Mouse (Mus musculus) spleen, adult 2 months (tissue): ENCODE measurements around the gene Hjurp. TPM values are rescaled to one million over a fixed set of nuclear protein-coding genes. Genes with fewer than 3 reads are reported as not detected.

ENCODE experiments used
- DNase-seq, 2 experiments: peaks; one replicate each; pipeline versions ENCODE4 v3.0.0 to v3.0.0-alpha.2; 2012 to 2021; ENCODE audit warnings: low spot score in 2 of 2, low read depth in 1 of 2
- H3K27ac ChIP-seq: fragments of 200-500 bp; 2 replicates; pipeline ENCODE4 v1.5.1; 2012; ENCODE audit warnings: low read length, inconsistent platforms; ENCODE audit not compliant: insufficient read depth
- H3K27me3 ChIP-seq: fragments of 200-500 bp; 2 replicates; pipeline ENCODE4 v1.6.1; 2012; ENCODE audit warnings: mild to moderate bottlenecking, moderate library complexity, low read length, inconsistent platforms; ENCODE audit not compliant: control insufficient read depth, insufficient read depth
- H3K36me3 ChIP-seq: fragments of 200-500 bp; 2 replicates; pipeline ENCODE4 v1.6.1; 2012; ENCODE audit warnings: mild to moderate bottlenecking, low read length, inconsistent platforms; ENCODE audit not compliant: control insufficient read depth, insufficient read depth
- H3K4me1 ChIP-seq: fragments of 200-500 bp; 2 replicates; pipeline ENCODE4 v1.6.1; 2011; ENCODE audit warnings: inconsistent platforms; ENCODE audit not compliant: control insufficient read depth, insufficient read depth, insufficient read length
- H3K4me3 ChIP-seq: fragments of 200-500 bp; 2 replicates; pipeline ENCODE4 v1.5.1; 2011; ENCODE audit warnings: mild to moderate bottlenecking, inconsistent platforms; ENCODE audit not compliant: insufficient read depth, insufficient read length; ENCODE audit errors: extremely low read depth
- CTCF ChIP-seq: fragments of 200-500 bp; IDR thresholded peaks from 2 replicates; pipeline ENCODE4 v1.5.1; 2011; ENCODE audit warnings: mild to moderate bottlenecking, inconsistent platforms; ENCODE audit not compliant: insufficient read depth, insufficient read length, insufficient replicate concordance; ENCODE audit errors: extremely low read depth
- POLR2A ChIP-seq: fragments of 200-500 bp; IDR thresholded peaks from 2 replicates; pipeline ENCODE4 v1.6.1; 2011; ENCODE audit warnings: low read depth, low read length, inconsistent platforms
- WGBS: fragments of 180-500 bp; shearing (Covaris S2); methylation state at CpG from one replicate; pipeline ENCODE4 v1.1.7; 2018; 5-methylcytosine and 5-hydroxymethylcytosine counted together
- polyA plus RNA-seq: library from polyadenylated mRNA; depleted of rRNA; stranded (reverse); fragments of >200 nt; gene quantifications from 2 replicates; pipeline ENCODE4 v1.2.3, GENCODE M21; 2012

Gene Hjurp
- polyA plus RNA-seq, 1 experiment = 47.2 TPM

DNA sequence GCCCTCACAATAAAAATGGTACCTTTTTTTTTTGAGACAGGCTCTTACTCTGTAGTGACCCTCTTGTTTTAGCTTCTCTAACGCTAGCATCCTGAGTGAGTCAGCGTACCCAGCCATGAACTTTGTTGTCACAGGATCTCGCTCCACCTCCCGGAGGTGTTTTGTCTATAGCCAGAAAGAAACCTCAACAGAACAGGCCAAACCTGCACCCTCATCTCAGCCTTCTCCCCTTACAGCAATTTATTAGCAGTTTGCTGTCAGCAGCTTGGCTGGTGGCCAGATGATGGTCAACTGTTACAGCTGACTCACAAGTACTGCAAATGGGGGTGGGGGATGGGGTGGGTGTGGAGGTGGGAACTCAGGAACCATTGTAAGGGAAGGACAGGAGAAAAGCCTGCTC lies 15.2 kb downstream of the Hjurp start:
- H3K27ac ChIP-seq = no peak overlapping the region
- no peak for DNase-seq
- no peak overlapping the region for H3K4me3 ChIP-seq
- 66% methylated on average over 4 of the region's 4 CpGs for WGBS
- no peak for TF ChIP-seq POLR2A
- no peak for TF ChIP-seq CTCF
- peaks cover 42% of the 10 kb centered on the region for H3K36me3 ChIP-seq
- H3K27me3 ChIP-seq = no peaks in the 10 kb centered on the region
- peaks cover 12% of the 10 kb centered on the region; the same call in 1 of the 2 replicates for H3K4me1 ChIP-seq

DNA sequence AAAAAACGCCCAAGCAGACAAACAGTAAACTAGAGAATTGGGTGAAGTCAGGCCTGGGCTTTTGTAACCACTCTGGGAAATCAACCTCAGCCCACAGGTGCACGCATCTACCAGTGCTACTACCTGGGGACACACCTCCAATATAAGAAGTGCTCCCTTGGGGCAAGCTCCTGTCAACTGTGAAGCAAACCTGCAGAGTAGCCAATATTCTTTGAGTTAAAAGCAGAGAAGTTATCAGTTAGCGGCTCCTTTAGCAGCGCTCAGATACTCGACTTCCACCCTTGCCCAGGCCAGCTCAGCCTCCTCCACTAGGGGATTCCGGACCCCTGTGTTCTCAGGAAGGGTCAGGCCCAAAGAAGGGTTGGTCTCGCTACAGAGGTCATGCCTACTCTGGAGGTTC lies 15.7 kb downstream of the Hjurp start:
- H3K27ac ChIP-seq = no peak overlapping the region
- H3K27me3 ChIP-seq = no peaks in the 10 kb centered on the region
- DNase-seq = no peak
- H3K4me3 ChIP-seq = no peak overlapping the region
- TF ChIP-seq CTCF (no peak), POLR2A (no peak)
- peaks cover 12% of the 10 kb centered on the region; the same call in 1 of the 2 replicates for H3K4me1 ChIP-seq
- WGBS = 84% methylated on average over 7 of the region's 7 CpGs
- H3K36me3 ChIP-seq = peaks cover 37% of the 10 kb centered on the region

DNA sequence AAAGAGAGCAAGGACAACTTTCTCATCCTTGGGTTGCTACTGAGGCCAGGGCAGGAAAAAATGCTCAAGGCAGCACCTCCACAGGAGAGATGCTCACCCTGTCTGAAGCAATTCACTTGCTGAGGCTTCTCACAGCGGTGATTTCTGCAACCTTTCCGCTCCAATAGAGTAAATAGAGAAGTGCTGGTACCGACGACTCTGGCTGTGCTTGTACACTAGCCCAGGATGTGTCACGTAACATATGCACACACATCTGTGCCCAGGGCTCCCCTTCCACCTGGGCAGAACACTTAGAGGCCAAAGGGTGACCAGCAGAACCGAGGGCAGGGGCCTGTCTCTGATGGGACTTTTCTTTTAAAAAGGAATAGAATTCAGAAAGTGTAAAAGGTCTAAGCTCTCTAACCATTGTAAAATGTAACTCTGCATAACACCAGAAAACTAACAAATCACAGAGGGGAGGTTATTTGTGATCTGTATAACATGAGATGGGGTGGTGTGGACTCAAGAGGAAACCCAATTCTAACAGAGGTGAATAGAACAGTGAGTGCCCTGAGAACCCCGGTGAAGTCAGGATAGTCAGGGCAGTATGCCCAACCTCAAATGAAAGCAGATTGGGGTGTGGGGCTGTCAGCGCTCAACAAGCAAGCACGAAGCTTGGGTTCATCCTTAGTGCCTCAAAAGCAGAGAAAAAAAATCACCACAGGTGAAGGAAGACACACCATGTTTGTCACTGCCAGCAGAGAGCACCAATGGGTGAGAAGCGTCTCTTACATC lies 16.6 kb downstream of the Hjurp start:
- H3K36me3 ChIP-seq = peaks cover 28% of the 10 kb centered on the region
- WGBS = 67% methylated on average over 10 of the region's 10 CpGs
- no peaks in the 10 kb centered on the region for H3K27me3 ChIP-seq
- peaks cover 12% of the 10 kb centered on the region; the same call in 1 of the 2 replicates for H3K4me1 ChIP-seq
- no peak for DNase-seq
- no peak overlapping the region for H3K27ac ChIP-seq
- no peak overlapping the region for H3K4me3 ChIP-seq
- no peak for TF ChIP-seq POLR2A
- TF ChIP-seq CTCF = no peak

DNA sequence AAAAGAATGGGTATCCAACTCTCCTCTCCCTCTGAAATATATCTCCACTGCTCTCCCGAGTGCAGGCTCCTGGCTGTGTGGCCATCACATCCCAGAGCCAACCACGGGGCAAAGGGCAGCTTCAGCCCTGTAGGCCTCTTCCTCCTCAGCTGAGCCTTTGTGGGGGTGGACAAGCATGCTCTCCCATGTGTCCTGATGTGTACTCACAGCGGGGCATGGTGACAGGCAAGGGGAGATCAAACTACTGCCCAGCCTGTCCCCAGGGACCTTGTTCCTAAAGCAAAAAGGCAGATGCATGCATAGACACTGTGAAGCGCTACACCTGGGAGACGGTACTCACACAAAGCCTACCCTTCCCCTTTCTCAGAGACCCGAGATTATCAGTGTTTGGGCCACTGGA lies 17.3 kb downstream of the Hjurp start:
- 67% methylated on average over 6 of the region's 6 CpGs for WGBS
- H3K27ac ChIP-seq = no peak overlapping the region
- peaks cover 21% of the 10 kb centered on the region for H3K36me3 ChIP-seq
- DNase-seq = no peak
- H3K4me1 ChIP-seq = peaks cover 12% of the 10 kb centered on the region; the same call in 1 of the 2 replicates
- no peaks in the 10 kb centered on the region for H3K27me3 ChIP-seq
- no peak for TF ChIP-seq CTCF
- TF ChIP-seq POLR2A = no peak
- H3K4me3 ChIP-seq = no peak overlapping the region

DNA sequence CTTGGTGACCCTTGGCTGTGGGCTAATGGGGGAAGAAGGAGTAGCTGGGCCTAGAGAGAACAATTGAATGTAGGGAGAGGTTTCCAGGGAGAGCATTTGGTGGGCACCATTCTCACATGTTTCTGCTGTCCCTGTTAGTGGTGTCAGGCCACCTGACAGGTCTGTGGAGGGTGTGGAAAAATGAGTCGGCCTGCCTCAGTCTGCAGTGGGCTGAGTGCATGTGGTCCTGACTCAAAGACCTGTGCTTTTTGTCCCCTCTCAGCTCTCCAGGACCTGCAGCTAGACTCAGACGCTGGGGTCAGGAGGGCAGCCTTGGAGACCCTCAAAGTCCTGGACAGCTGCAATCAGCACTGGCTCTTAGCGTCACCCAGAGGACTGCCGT lies 17.8 kb downstream of the Hjurp start:
- TF ChIP-seq CTCF (no peak), POLR2A (no peak)
- Histone ChIP-seq H3K27me3 (no peaks in the 10 kb centered on the region), H3K4me3 (no peak overlapping the region), H3K4me1 (peaks cover 12% of the 10 kb centered on the region; the same call in 1 of the 2 replicates), H3K27ac (no peak overlapping the region), H3K36me3 (peaks cover 16% of the 10 kb centered on the region)
- WGBS = 83% methylated on average over 4 of the region's 4 CpGs
- no peak for DNase-seq

DNA sequence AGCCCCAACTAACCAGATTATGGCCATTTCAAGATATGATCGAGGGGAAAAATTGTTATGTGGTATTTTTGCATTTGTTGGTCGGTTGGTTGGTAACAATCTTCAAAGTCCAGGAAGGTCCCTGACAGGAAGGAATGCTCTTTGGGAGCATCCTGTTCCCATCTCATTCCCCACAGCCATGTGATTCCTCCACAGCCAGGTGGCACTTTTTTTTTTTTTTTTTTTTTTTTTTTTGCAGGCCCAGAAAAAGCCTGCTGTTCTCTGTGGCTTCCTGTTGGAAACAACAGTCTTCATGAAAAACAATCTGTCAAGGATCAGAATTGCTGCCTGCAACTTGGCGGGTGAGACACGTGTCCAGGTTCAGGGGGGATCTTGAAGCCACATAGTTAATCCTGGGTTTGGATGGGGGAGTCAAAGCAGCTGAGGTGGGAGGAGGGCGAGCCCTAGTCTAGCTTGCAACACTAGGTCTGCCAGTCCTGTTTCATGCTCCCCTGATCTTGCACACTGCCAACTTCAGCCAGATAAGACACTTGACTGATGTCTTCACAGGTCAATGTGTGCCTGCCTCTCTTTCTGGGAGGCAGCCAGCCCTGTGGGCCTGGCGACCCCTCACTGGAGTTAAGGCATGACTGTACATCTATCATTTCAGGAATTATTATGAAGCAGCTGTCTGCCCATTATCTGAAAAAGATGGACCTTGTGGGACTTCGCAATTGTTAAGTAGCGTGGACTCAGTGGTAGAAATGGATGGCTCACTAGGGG lies 18.4 kb downstream of the Hjurp start:
- H3K27ac ChIP-seq = no peak overlapping the region
- no peaks in the 10 kb centered on the region for H3K27me3 ChIP-seq
- WGBS = 47% methylated on average over 8 of the region's 8 CpGs
- TF ChIP-seq POLR2A (no peak), CTCF (no peak)
- no peak for DNase-seq
- peaks cover 12% of the 10 kb centered on the region; the same call in 1 of the 2 replicates for H3K4me1 ChIP-seq
- H3K36me3 ChIP-seq = peaks cover 11% of the 10 kb centered on the region
- H3K4me3 ChIP-seq = no peak overlapping the region

DNA sequence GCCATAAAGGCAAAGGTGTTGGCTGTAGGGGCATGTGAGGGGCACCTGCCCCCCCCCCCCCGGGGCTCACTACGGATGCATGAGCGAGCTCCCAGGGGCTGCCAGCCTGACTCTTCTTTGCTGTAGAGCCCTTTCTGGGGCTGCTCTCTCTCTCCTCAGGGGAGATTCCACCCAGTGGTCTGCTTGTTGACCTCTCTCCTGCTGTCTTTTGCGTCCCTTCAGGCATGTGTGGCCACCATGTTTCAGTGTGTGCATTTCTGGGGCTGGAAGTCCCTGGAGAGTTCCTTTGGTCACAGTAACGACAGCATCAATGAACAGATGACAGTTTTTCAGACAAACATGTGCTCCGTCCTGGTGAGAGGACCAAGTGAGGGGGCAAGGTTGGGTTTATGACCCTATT lies 19.1 kb downstream of the Hjurp start:
- H3K4me1 ChIP-seq = peaks cover 16% of the 10 kb centered on the region; the same call in 1 of the 2 replicates
- 57% methylated on average over 6 of the region's 6 CpGs for WGBS
- H3K4me3 ChIP-seq = no peak overlapping the region
- TF ChIP-seq CTCF (no peak), POLR2A (no peak)
- H3K27ac ChIP-seq = no peak overlapping the region
- peaks cover 5% of the 10 kb centered on the region; the same call in 1 of the 2 replicates for H3K36me3 ChIP-seq
- no peaks in the 10 kb centered on the region for H3K27me3 ChIP-seq
- DNase-seq = no peak
